Mouse (Mus musculus) adrenal gland, adult 2 months (tissue): ENCODE data around the gene Micu1. TPM values are rescaled to one million over a fixed set of nuclear protein-coding genes. Genes with fewer than 3 reads are reported as not detected.

Source experiments
- DNase-seq: peaks from one replicate; pipeline ENCODE4 v3.0.0; 2021
- polyA plus RNA-seq: library from polyadenylated mRNA; depleted of rRNA; stranded (reverse); fragments of >200 nt; gene quantifications from 2 replicates; pipeline ENCODE4 v1.2.3, GENCODE M21; 2012
- total RNA-seq, 2 experiments: library from RNA; stranded (reverse); gene quantifications; 2 replicates each; pipeline ENCODE4 v1.2.3; 2021

Gene Micu1
- total and polyA plus RNA-seq, 3 experiments, result 46.5 to 74.9 (median 65.8) TPM

DNA sequence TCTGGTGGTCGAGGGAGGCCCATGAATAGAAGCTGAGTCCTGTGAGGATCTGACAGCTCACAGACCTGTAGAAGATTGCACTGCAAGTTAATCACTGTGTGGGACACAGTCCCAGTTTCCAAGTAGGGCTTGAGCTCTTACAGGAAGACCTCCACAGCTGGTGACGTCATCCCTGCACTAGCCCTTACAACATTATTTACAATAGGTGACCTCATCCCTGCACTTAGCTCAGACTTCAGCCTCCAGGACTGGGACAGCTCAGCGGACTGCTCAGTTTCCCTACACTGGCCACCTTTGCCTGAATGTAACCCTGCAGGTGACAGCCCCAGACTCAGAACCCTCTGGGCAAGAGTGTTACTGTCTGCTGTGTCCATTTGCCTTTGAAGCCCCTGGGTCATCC lies 75.0 kb downstream of the Micu1 start:
- peak; percentile 27 for DNase-seq

DNA sequence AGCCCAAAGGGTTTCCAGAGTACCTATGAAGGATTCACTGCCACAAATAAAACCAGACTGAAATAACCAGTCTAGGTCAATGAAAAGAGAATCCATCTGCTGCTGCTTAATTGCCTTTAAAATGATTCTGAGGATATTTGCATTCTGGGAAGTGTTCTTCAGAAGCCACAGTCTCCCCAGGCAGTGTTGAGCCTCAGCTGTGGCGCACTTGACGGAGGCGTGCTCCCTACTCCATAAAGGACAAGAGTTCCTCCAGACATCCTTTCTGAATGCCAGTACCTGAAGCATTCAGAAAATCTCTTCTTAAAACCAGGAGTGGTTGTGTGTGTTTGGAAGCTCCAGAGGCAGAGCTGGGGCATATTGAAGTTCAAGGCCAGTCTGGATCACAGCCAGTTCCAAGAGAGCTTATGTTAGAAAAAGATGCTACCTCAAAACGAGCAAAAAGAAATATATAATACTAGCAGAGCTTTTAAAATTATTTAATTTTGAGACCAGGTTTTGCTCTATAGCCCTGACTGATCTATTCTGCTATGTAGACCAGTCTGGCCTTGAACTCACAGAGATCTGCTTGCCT lies 75.9 kb downstream of the Micu1 start:
- peak; percentile 44 for DNase-seq

- DNase-seq, result no peak
Measured at GRCm38 (mm10) chr10:59780698-59781097, 78.4 kb downstream of the Micu1 start.

- DNase-seq, result no peak
Measured at GRCm38 (mm10) chr10:59781205-59781931, 79.1 kb downstream of the Micu1 start.

DNA sequence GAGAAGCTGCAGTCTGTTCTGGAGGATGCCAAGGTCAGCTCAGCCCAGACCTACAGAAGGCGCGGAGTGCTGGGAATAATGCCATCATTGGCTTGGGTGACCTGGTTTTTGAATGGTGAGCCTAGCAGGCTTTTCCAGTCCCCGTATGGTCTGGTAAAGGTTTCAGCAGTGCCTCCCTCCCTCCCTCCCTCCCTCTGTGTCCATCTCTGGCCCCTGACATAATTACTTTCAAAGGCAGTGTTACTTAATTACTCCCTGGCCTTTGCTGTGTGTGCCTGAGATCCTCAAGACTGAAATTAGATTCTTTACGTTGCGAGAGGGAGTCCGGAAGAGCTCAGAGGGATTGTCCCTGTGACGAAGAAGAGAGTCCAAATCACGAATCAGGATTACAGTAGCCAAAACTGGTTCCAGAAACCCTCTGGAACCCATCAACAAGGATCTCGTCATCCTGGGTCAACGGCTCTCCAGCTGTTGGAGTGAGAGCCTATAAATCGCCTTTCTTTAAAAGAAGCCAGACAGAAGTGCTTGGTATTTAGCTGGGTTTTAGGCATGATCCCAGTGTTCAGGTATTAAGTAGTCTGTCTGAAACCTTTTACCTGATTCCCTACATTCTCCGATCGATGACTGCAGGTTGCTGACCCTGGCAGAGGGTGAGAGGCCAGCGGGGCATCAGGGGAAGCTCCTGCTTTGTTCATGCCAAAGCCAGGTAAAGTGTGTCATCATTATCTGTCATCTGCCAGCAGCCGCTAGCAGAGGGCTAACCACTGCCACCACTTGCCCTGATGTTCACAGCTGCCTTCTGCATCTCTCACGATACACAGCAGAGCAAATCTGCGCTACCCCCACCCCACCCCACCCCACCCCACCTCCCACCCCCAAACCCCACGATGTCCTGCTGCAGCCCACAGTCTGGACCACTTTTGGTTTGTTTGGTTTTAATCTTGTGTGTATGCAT lies 82.7 kb downstream of the Micu1 start:
- DNase-seq, result peak; percentile 32

- DNase-seq, result peak; percentile 22
Measured at GRCm38 (mm10) chr10:59786289-59786688, 84.0 kb downstream of the Micu1 start.

GRCm38 (mm10) chr10:59787140-59787800 lies 85.0 kb downstream of the Micu1 start:
- no peak for DNase-seq

DNA sequence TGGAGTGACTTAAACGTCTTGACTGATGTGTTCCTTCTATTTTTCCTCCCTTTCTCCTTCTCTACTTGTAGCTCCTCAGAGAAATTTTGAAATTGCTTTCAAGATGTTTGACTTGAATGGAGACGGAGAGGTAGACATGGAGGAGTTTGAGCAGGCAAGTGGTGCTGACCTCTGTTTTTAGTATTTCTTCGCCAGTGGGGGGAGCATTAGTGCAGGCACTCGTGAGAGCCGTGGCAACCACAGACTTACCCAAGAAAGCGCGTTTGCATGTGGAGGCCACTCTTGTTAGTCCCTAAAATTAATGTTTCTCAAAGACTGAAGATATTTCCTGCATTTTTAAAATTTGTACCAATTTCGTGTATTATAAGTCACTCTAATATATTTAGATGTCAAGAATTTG lies 85.6 kb downstream of the Micu1 start:
- no peak for DNase-seq

GRCm38 (mm10) chr10:59790291-59790929 lies 88.1 kb downstream of the Micu1 start:
- DNase-seq, result no peak

GRCm38 (mm10) chr10:59791896-59792295 lies 89.6 kb downstream of the Micu1 start:
- DNase-seq, result no peak

DNA sequence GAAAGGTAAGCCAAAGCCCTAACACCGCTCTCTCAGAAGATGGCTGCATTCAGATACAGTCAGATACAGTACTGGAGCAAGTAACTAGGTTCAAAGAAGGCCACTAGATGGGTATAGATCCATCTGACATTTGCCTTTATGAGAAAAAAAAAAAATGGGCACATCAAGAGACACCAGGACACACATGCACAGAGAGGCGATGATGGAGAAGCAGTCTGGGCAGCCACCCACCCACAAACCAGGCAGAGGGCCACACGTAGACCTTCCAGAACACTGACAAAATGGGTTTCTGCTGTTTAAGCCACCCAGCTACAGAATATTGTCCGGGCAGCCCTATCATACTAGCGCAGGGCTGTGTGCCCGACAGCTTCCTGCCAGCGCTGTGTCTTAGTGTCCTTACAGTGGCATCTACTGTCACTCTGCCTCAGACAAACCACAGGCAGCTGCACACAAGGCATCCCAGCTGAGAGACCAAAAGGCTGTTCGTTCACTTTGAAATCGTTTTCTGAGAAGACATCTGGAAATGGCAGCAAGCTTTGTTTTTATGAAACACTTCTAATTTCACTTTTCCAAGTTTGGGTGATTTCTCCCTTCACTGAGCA lies 90.4 kb downstream of the Micu1 start:
- no peak for DNase-seq

DNA sequence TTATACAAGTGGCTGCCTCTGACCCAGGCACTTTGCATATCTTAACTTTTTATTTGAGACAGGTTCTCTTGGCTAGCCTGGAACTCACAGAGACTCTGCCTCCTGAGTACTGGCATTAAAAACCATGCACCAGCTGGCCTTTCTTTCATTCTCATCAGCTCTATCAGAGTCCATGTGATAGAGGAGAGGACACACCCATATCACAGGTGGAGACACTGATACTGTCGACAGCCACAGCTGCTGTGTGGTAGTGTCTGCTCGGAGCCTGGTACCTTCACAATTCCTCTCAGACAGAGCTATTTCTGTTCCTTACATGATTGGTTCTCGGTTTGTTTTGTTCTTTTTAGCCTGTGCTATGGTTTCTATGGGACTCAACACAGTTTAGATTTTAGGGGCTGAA lies 91.2 kb downstream of the Micu1 start:
- DNase-seq, result no peak

DNA sequence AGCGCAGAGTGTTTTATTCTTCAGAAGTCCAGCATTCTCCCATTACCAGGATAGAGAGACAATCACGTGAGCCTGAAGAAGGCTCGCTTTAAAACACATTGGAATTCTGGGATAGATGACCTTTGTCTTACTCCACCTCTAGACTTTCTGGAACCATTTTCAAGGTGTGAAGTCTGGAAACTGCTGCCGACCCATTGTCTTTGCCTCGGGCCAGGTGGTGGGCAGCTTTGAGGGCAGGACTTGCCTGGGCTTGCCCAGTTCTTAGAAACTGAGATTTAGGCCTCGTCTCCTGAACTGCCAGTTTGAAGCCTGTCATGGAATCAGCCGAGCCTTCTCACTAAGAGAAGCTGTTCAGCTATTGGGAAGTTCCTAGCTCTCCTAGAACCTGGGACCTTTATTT lies 92.8 kb downstream of the Micu1 start:
- no peak for DNase-seq

DNA sequence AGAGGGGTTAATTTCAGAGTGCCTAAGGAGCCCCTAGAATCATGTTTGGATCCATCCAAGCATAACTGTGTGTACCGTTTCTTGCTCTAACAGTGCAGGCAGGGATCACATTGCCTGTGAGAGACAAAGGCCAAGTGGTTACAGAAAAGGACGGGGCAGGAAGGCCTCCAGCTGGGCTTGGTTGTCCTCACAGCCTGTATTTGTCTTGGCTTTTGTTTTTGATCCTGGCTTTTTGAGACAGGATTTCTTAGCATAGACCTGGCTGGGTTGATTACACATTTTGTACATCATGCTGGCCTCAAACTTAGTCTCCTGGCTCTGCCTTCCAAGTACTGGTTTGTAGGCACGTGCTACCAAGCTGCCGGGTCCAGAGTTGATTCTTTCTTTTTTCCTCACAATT lies 93.6 kb downstream of the Micu1 start:
- DNase-seq, result no peak

GRCm38 (mm10) chr10:59798371-59798770 lies 96.1 kb downstream of the Micu1 start:
- no peak for DNase-seq

DNA sequence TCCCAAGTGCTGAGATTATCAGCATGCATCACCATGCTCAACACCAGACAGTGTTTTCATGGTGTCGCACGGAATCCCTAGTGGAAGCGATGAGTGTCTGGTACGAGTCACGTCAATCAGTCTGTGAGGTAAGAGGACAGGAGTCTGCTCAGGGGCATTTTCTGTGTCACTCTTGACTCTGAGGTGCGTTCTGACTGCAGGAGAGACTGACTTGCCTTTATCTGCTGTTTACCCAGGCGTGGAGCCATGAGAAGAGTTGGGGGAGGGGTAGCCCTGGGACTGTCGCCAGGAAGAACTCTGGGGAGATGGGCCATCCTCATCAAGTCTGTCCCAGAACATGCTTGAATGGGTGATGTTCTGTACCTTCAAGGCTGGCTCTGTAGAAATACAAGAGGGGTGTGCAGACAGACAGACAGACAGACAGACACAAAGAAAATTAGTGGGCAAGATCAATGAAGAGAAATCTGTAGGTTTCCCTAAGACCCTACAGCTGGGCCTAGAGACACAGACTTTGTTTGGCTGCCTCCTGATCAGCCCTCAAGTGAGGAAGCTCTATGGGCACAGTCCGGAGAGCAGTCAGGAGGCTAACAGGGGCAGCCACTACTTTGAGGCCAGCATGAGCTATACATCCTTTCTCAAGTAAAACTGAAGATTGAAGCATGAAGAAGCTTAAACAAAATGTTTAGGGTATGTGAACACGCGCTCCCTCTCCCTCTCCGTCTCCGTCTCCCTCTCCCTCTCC lies 97.2 kb downstream of the Micu1 start:
- no peak for DNase-seq

DNA sequence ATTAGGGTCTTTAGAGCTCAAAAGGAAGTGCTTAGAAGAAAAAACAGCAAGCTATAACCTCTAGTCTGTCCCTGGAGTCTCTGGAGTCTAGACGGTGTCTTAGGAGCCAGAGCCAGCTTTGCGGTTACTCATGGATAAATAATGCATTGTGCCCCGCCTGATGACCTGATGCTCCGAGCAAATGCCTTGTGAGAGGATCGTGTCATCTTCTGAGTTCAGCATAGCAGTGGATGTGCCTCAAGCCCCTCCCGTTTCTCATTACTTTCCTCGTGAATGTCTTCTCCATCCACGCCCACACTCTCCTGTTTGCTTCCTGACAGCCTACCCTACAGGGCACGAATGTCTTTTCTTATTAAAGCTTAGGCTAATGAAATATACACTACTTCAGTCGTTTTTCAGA lies 97.9 kb downstream of the Micu1 start:
- no peak for DNase-seq

- DNase-seq, result no peak
Measured at GRCm38 (mm10) chr10:59800826-59801501, 98.7 kb downstream of the Micu1 start.

- no peak for DNase-seq
Measured at GRCm38 (mm10) chr10:59808677-59809076, 106.4 kb downstream of the Micu1 start.

- no peak for DNase-seq
Measured at GRCm38 (mm10) chr10:59809991-59810574, 107.8 kb downstream of the Micu1 start.
